Mouse (Mus musculus): Measurements from ENCODE around the gene Nt5c2.

Gene Nt5c2

DNA sequence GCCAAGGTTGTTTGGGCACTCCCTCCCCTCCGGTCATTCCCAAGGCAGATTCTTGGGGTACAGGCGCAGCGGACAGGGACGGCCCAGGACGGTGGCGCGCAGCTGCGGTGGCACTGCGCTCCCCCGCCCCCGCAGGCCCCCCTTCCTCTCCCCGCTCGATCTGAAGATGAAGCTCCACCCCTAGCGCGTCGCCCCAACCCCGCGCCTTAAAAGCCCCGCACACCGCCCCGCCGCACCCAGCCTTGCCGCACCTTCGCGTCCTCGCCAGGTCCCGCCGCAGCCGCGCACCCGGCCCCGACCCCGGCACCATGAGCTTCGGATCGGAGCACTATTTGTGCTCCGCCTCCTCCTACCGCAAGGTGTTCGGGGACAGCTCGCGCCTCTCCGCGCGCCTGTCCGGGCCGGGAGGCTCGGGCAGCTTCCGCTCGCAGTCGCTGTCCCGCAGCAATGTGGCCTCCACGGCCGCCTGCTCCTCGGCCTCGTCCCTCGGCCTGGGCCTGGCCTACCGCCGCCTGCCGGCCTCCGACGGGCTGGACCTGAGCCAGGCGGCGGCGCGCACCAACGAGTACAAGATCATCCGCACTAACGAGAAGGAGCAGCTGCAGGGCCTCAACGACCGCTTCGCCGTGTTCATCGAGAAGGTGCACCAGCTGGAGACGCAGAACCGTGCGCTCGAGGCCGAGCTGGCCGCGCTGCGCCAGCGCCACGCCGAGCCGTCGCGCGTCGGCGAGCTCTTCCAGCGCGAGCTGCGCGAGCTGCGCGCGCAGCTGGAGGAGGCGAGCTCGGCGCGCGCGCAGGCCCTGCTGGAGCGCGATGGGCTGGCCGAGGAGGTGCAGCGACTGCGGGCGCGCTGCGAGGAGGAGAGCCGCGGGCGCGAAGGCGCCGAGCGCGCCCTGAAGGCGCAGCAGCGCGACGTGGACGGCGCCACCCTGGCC, at the start of gene Nt5c2, which contains the start of gene Ina:
Gene Nt5c2, minus strand, starts transcription at position 707 of the 935 bp plus-strand sequence.
Gene Ina, plus strand, starts transcription at position 252 of the 935 bp plus-strand sequence.
- peak; percentile 56 for DNase-seq (ENCODE audit: low read depth)

DNA sequence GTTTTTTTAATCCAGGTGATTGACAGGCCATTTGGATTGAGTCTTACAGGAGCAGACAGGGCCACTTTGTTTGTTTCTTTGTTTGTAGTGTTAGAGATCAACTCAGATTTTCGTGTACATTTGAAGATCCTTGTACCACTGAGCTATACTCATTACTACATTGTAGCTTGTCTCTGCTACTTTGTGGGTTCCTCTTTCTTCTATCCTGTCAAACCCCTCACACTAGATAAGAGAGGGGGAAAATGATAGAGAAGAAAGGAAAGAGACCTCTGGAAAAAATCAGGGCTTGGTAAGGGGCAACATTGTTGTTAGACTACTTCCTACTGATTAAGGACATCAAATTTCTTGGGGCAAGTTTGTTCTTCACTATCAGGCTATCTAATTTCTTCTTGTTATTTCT, 42.7 kb upstream of the Nt5c2 start:
- DNase-seq (ENCODE audit: low read depth) = no peak

DNA sequence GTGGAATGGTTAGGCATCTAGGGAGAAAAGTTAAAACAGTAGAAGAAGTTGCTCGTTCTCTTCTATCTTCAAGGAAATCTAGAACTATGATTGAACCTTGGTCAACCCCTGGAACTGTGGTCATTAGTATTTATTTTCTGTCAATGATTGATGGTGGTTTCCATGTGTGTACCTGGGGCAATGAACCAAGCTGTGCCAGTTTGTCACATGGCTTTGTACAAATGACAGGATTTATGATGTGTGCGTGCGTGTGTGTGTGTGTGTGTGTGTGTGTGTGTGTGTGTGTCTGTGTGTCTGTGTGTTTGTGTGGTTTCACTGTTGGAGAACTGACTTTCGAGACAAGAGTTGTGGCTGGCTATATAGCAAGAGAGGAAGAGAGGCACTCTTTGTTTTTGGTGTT, 38.5 kb upstream of the Nt5c2 start:
- DNase-seq (ENCODE audit: low read depth) = no peak

DNA sequence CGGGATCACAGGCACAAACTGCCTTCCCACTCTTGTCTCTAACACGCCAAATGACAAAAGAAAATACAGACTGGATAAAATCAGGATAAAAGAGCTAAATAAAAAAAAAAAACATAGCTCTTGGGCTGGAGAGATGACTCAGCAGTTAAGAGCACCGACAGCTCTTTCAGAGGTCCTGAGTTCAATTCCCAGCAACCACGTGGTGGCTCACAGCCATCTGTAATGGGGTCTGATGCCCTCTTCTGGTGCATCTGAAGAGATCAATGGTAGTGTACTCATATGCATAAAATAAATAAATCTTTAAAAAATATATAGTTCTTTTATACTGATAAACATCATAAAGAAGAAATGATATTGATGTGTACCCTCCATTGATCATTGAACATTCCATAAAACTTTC, 38.0 kb upstream of the Nt5c2 start:
- DNase-seq (ENCODE audit: low read depth) = no peak

DNA sequence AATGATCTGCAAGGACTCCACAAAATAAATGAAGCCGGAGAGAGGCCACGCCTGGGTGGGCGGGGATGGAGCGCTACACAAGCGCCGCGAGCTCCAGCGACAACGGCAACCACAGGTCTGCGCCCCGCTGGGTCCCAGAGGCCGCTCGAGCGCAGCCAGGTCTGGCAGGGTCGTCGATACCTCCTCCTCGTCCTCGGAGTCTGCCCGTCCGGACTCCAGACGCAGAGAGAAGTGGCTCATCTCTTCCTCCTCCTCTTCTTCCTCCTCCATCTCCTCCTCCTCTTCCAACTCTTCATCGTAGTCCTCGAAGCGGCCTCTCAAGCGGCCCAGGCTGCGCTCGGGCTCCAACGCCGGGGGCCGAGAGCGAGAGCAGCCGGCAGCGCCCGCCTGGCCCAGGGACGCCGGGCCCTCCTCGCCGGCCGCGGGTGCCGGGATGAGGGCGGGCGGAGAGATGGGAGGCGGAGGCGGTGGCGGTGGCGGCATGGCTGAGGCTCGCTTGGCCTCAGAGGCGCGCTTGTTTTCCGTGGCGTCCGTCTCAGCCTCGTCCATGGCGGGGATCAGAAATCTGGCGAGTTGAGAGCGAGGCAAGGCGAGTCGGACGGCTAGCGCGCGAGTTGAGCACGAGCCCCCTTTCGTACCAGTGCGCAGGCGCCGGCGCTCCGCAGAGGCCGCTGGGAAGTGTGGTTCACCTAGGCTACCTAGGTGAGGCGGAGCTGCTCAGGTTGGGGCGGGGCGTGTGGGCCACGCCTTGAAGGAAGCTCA, 35.5 kb upstream of the Nt5c2 start, which contains the start of gene Pcgf6:
Gene Pcgf6, minus strand, starts transcription at position 636 of the 762 bp plus-strand sequence.
- DNase-seq (ENCODE audit: low read depth) = peak; percentile 92

DNA sequence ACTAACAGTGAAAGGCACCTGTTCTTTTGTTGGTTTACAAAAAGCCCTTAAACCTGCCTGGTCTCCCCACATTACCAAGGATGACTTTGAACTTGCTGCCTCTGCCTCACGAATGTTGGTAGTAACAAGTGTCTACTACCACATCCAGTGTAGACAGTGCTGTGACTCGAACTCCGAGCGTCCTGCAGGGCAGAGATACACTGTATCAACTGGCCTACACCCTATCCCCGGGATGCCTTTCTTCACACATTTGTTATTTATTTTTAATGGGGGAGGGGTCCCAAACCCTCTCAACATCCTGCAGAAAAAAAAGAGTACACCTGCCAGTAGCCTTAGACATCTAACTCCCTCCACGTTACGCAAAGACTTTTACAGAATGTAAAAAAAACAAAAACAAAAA, 34.9 kb upstream of the Nt5c2 start:
- no peak for DNase-seq (ENCODE audit: low read depth)

DNA sequence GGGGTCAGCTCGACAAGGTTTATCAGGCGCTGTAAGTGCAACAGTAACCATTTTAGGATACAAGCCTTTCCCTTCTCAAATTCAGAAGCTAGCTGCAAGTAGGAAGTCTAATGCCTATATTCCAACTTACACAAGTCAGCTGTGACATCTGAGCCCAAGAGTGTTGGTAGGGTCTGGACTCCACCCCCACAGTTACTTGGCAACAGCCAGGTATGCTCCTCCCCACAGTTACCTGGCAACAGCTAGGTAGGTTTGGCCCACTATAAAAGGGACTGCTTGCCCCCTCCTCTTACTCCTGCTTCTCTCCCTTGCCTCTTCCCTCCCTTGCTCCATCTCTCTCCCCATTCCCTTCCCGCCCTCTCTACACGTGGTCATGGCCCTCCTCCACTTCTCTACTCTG, 34.1 kb upstream of the Nt5c2 start:
- DNase-seq (ENCODE audit: low read depth) = no peak

DNA sequence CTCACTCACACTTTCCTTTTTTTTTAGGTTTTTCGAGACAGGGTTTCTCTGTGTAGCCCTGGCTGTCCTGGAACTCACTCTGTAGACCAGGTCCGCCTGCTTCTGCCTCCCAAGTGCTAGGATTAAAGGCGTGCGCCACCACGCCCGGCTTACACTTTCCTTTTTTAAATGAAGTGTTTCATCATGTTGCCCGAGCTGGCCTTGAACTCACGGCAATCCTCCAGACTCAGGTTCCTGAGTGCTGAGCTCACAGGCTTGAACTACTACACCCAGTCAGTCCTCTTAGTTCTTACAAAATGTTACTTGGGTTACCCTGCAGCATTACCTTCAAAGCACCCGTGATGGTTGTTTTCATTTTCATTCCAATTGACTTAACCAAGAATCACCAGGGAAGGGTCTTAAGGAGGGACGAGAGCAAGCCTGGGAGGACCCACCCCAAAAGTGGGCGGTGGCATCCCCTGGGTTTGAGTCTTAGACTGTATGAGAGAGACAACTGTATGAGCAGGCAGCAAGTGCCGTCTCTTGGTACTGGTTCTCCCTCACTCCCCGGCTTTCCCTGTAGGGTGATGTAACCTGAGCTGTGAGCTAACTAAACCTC, 32.4 kb upstream of the Nt5c2 start:
- DNase-seq (ENCODE audit: low read depth) = no peak

DNA sequence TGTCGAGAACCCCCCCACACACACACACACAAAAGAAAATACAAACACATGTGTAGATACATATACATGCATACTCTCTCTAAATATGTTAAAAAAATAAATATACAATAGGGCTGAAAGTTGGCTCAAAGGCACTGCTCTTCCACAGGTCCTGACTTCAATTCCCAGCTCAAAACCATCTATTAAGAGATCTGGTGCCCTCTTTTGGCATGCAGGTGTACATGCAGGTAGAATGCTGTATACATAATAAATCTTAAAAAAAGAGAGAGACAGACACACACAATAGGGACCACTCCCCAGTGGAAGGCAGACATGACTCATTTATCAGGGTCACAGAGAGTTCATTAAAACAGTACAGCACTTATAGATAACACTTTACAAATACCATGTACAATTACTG, 31.4 kb upstream of the Nt5c2 start:
- DNase-seq (ENCODE audit: low read depth) = peak; percentile 37

DNA sequence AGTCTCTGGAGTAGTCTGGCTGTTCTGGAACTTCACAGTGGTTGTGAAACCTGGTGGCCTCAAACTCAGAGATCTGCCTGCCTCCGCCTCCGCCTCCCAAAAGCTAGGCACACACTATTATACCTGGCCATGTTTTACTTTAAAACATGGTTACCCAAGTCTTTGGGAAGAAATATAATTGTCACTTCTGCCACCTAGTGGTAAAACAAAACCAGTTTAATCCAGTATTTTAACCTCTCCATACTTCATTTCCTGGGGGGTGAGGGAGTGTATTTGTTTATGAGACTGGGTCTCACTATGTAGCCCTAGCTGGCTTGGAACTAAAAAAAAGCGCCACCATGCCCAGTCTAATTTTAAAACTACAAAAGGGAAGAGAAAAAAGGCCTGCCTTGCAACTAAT, 28.7 kb upstream of the Nt5c2 start:
- DNase-seq (ENCODE audit: low read depth) = peak; percentile 55

DNA sequence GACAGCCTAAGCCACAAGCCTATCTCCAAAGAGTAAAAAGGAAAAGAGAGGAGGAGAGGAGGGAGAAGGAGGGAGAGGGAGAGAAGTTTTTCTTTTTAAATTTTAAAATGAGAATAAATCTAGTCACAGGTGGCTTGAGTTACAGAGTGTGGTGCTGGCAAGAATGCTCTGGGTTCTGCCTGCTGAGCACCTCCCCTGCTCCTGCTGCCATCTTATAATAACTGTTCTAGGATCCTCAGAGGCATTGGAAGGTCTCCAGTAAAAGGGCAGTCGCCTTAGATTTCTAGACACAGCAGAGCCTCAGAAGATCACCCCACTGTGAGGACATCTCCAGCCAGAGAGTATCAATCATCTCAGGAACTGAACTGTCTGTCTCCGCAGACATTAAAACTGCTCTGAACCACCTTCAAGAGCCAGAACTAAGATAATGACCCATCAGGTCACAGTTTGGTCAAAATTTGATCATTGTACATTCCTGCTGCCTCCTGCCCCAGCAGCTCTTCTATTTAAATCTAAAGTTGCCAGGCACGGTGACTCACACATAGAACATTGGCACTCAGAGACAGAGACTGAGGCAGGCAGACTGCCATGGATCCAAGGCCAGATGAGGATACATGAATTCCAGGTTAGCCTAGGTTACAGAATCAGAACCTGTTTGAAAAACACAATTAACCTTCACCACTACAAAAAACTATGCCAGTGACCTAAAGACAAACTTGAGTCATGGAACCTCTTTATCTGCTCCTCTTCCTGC, 25.9 kb upstream of the Nt5c2 start:
- no peak for DNase-seq (ENCODE audit: low read depth)

DNA sequence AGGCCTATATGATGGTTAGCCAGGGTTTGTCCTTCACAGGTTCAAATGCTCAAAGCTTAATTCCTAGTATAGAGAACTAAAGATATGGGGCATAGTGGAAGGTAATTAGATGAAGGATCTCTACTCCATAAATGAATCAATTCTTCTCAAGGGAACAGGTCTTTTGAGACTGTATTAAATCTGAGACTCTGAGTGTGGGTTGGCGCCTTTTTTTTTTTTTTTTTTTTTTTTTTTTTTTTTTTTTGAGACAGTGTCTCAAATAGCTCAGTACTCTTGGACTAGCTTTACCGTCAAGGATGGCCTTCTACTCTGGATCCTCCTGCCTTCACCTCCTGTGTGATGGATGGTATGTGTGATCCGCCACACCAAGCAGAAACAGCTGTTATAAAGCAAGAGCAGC, 21.6 kb upstream of the Nt5c2 start:
- DNase-seq (ENCODE audit: low read depth) = no peak

DNA sequence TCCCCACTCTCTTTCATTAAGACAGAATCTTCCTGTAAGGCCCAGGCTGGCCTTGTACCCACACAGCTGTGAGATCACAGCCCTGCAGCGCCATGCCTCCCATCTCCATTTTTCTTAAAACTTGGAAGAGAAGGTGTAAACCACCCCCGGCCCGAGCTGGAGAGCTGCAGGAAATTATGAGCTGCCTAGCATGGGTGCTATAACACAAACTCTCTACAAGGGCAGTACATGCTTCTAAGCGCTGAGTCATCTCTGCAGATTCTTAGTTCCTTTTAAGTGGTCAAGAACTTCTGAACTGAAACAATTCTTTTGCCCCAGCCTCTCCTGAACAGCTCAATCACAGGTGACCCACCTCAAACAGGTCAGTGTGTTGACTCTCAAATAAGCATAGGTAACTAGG, 20.0 kb upstream of the Nt5c2 start:
- DNase-seq (ENCODE audit: low read depth) = no peak

DNA sequence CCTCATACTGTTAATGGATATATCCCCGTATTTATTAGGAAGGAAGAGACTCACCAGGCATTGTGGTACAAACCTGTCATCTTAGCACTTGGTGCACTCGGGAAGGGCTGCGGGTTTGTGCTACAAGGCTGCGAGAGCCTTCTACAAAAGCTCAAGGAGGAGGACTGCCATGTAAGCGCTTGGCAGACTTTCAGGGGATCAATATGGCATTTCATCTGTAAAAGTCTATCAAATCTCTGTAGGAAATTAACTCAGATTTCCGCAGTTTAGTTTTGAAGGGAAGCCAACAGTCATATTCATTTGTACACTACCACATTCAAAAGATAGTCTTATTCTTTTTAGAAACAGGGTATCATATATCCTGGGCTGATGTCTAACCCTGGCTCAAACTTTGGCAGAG, 16.8 kb upstream of the Nt5c2 start:
- no peak for DNase-seq (ENCODE audit: low read depth)

DNA sequence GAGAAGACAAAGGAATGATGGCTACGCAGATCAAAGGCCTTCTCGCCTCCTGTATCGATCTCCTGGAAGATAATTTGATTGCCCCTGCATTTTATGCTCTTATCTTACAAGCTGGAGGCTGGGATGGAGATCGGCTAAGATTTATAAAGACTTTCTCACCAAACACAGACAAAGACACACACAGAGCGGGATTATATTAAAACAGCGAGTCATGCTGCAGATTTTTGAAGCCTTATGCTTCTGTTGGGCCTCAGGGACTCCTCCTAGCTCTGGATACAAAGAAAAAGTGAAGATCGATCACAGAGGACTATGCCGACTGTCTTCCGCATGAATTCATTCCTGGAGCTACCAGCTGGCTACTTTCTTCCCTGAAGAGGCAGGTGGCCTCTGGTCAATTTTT, 14.8 kb upstream of the Nt5c2 start:
- no peak for DNase-seq (ENCODE audit: low read depth)

DNA sequence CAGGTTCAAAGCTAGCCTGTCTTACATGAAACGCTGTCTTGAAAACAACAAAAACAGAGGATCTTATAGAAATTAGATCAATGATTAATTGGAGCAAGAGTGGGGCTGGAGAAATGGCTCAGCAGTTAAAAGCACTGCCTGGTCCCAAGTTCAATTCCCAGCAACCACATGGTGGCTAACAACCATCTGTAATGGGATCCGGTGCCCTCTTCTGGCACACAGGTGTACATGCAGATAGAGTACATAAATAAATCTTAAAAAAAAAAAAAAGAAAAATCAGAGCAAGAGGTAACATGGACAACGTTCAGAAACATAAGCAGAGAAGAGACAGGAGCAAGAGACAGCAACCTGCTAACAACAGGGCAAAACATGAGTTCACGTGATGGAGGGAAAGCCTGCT, 11.6 kb upstream of the Nt5c2 start:
- DNase-seq (ENCODE audit: low read depth) = no peak

DNA sequence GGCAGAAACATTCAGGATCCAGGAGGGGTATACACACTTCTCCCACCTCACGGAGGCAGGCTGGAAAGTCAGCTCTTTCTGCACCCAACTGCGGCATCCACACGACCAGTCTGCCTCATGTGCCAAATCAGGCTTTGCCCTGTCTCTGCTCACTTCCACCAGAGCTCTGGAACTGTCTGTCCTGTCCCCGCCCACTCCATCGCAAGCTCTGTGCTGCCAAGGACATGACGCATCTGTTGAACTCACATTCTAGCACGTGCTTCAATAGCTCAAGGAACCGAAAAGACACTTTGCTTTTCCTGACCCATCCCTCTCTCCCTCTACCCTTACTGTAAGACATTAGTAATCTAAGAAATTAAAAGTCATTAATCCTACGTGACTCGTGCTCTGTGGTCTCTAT, 10.0 kb upstream of the Nt5c2 start:
- no peak for DNase-seq (ENCODE audit: low read depth)

DNA sequence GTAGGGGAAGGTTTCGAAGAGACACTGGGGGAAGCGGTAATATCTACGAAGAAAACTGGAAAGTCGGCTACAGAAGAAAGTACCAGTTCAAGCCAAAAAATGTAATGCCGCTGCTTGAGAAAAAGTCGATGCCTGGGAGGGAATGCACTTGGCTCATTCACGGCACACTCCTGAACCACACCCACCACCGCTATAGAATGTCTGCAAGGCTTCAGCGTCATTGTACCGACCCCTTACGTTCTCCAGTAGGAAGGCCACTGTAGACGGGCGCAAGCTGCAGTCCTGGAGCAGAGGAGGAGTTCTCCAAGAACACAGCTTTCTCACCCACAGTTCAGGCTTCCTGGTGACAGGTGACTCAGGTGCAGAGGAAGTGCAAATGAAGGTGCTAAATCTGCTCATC, 8.6 kb upstream of the Nt5c2 start:
- DNase-seq (ENCODE audit: low read depth) = no peak

DNA sequence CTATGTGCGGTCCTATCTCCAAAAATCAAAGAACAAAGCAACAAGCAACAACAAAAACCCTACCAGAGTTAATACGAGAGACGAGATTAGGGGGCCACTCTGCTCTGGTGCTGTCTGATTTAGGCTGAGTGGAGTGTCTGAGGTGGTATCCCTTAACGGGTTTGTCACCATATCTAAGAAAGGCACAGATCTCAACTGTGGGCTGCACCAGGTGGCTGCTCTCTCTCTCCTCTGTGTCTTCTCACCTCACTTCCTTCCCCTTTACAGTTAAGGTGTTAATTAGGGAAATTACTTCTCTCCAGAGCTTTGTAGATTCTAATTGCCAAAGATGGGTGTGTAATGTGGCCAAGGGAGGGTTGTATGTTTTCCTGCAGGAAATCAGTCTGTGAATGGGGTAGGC, 7.8 kb upstream of the Nt5c2 start:
- DNase-seq (ENCODE audit: low read depth) = no peak

DNA sequence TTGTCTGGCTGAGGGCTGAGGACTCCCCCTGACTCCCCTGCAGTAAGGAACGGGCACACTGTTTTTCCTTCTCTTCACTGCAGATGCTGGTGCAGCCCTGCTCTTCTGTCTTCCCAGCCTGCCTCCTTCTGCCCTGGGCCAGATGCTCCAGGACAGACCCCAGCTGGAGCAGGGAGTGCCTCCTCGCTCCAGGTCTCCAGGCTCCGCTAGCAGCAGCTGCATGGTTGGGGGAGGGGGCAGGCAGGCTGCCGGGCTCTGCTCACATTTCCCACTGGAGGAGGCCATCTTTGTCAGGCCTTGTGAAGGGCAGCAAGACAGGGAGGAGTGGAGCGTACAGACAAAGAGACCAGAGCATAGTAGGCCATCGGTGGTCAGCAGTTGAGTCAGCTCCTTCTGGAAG, 4.4 kb upstream of the Nt5c2 start:
- DNase-seq (ENCODE audit: low read depth) = no peak

DNA sequence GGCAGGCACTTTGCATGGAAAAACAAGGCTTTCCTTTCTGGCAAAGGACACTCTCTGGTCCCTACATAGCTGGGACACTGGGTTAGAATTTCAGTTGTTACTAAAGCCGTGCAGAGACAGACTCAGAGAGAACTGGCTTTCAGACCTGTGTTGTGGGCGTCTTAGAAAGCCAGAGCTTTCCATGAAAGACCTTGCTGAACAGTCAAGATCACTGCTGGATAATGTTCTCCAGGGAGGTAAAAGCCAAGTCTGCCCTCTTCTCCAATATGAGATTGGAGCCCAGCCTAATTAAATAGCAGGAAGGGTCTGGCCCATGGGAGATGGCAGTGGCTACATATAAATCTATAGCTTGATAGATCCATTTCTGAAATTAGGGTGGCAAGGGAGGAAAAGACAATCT, 3.4 kb upstream of the Nt5c2 start:
- no peak for DNase-seq (ENCODE audit: low read depth)

DNA sequence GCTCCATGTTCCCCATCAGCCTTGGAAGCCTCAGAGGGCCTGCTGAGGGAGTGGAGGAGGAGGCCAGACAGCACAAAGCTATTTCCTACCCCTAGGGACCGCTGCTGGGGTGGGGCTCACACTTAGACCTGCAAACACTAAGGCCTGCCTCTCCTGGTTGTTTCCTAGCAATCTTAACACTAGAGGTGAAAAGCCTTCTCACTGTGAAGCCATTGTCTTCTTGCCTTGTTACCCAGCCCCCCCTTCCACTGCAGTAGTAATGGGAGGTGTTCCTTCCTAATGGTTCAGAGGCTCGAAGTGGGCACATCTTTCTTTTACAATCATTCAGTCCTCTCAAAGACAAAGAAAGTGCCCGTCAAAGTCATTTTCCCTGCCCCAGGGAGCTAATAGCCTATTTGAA, 2.9 kb upstream of the Nt5c2 start:
- DNase-seq (ENCODE audit: low read depth) = no peak
